Mouse (Mus musculus) heart, postnatal 0 days (tissue): ENCODE measurements at regions not wholly inside any gene's neighbourhood (a gene's known extent, or its start where the extent isn't known, plus 50 kb on each side); places are given as distances from the start of the nearest gene placed in this dataset.
A peak's percentile ranks its signal among the peaks of the same experiment; 100 is the strongest.

ENCODE experiments used
- ATAC-seq: fragments of 200-750 bp; cut with Nextera tagmentation; 2 replicates; pipeline ENCODE4 v1.8.0; 2017; ENCODE audit warnings: low read depth, moderate number of reproducible peaks, moderate library complexity; ENCODE audit not compliant: insufficient read depth
- DNase-seq: peaks from one replicate; pipeline ENCODE4 v3.0.0-alpha.2; 2016; ENCODE audit warnings: low spot score
- H3K27ac ChIP-seq: fragments of 300-500 bp; sonication (generic); 2 replicates; pipeline ENCODE4 v1.5.1; 2014; ENCODE audit warnings: low read depth, mild to moderate bottlenecking
- H3K27me3 ChIP-seq: fragments of 300-500 bp; sonication (generic); 2 replicates; pipeline ENCODE4 v1.6.1; 2014; ENCODE audit warnings: low read length, mixed read lengths; ENCODE audit not compliant: control insufficient read depth, insufficient read depth
- H3K36me3 ChIP-seq: fragments of 300-500 bp; sonication (generic); replicated peaks from 2 replicates; pipeline ENCODE4 v1.6.1; 2014; ENCODE audit warnings: low read length, mixed read lengths; ENCODE audit not compliant: control insufficient read depth, insufficient read depth
- H3K4me1 ChIP-seq: fragments of 300-500 bp; sonication (generic); 2 replicates; pipeline ENCODE4 v1.6.1; 2014; ENCODE audit warnings: antibody characterized with exemption; ENCODE audit not compliant: control insufficient read depth, insufficient read depth
- H3K4me2 ChIP-seq: fragments of 300-500 bp; sonication (generic); 2 replicates; pipeline ENCODE4 v1.6.1; 2014; ENCODE audit warnings: low read depth, mild to moderate bottlenecking, low read length, moderate library complexity
- H3K4me3 ChIP-seq: fragments of 300-500 bp; sonication (generic); 2 replicates; pipeline ENCODE4 v1.5.1; 2014; ENCODE audit warnings: low read depth, low read length
- H3K9ac ChIP-seq: fragments of 300-500 bp; sonication (generic); replicated peaks from 2 replicates; pipeline ENCODE4 v1.6.1; 2014; ENCODE audit warnings: low read depth, low read length, mixed read lengths
- H3K9me3 ChIP-seq: fragments of 300-500 bp; sonication (generic); replicated peaks from 2 replicates; pipeline ENCODE4 v1.6.1; 2016; ENCODE audit warnings: low read length; ENCODE audit not compliant: control insufficient read depth
- CTCF ChIP-seq: IDR thresholded peaks from 2 replicates; pipeline ENCODE4 v1.5.1; 2016; ENCODE audit warnings: antibody characterized with exemption, control low read depth, low read depth
- EP300 ChIP-seq: IDR thresholded peaks from 2 replicates; pipeline ENCODE4 v1.6.1; 2016; ENCODE audit warnings: antibody characterized with exemption, low read depth
- WGBS: fragments of 180-500 bp; shearing (Covaris S2); extraction: QIAGEN DNeasy Blood & Tissue Kit; methylation state at CpG from one replicate; pipeline ENCODE4 v1.1.7; 2014; 5-methylcytosine and 5-hydroxymethylcytosine counted together

DNA sequence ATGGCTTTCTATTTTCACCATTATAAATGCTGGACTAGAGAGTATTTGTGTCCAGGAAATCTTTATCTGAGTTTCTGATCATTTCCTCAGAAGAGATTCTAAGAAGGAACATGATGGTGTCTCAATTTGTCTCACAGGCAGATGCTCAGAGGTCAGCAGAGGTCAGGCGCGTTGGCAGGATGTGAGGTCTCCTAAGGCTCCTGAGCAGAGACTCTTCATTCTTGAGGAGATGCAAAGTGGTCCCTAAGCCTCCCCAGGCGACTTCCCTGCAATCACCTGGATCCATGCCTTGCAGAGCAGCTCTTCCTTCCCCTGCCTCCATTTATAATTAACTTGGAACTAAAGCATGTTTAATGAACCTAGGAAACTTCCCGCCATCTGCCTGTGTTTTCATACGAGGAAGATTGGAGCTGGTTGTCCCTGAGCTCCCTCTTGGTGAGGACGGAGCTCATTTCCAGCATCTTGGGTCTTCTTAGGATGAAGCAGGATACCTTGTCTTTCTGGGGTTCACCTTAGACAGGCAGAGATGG is 71.8 kb downstream of the Arf2 start:
- Histone ChIP-seq H3K9ac (no peak overlapping the region), H3K4me2 (no peak overlapping the region), H3K9me3 (no peaks in the 10 kb centered on the region), H3K4me1 (no peaks in the 10 kb centered on the region), H3K27me3 (no peaks in the 10 kb centered on the region), H3K36me3 (no peaks in the 10 kb centered on the region), H3K4me3 (no peak overlapping the region), H3K27ac (no peak overlapping the region)
- ATAC-seq (no peak), DNase-seq (no peak)
- TF ChIP-seq EP300 (no peak), CTCF (no peak)
- 57% methylated on average over 6 of the region's 6 CpGs for WGBS

DNA sequence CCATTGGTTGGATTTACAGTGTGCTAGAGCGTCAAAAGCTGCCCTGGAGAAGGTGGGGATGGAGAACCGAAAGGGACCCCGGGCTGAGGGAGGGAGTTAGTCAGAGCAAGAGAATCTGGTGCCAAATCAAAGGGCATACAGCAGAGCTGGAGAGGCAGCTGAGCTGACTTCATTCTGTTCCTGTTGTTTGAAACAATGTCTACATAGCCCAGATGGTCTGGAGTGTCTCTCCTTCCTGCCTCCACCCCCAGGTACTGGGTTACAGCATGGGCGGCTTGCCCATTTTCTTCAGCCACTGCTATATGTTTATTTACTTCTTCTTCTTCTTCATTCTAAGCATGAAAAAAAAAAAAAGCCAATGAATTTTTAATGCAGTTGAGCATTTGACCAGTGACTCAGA is 78.7 kb downstream of the Arf2 start:
- DNase-seq = no peak
- Histone ChIP-seq H3K4me2 (no peak overlapping the region), H3K9ac (no peak overlapping the region), H3K4me3 (no peak overlapping the region), H3K36me3 (no peaks in the 10 kb centered on the region), H3K4me1 (no peaks in the 10 kb centered on the region), H3K9me3 (no peaks in the 10 kb centered on the region), H3K27ac (no peak overlapping the region), H3K27me3 (no peaks in the 10 kb centered on the region)
- TF ChIP-seq CTCF (no peak), EP300 (no peak)
- ATAC-seq = no peak
- 84% methylated on average over 4 of the region's 4 CpGs for WGBS

DNA sequence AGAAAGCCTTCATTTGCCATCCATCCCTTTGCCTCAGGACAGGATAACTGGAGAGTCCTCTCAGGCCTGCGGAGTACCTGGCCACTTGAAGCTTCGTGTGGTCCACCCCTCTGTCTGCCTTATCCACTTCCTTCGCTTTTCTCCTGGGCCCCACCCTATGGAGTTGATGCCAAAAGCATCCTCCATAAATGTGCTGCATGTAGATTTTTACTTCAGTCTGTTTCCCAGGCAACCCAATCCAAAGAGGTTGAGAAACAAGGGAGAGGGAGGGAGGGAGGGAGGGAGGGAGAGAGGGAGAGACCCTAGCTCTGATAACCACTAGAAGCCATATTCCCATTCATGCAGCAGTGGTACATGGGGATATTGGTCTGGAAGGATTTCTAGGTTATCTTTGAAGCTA is 80.7 kb upstream of the Crhr1 start:
- Histone ChIP-seq H3K4me3 (no peak overlapping the region), H3K9me3 (no peaks in the 10 kb centered on the region), H3K27ac (no peak overlapping the region), H3K4me2 (no peak overlapping the region), H3K36me3 (no peaks in the 10 kb centered on the region), H3K4me1 (no peaks in the 10 kb centered on the region), H3K27me3 (no peaks in the 10 kb centered on the region), H3K9ac (no peak overlapping the region)
- DNase-seq (no peak), ATAC-seq (no peak)
- WGBS = 80% methylated on average over 3 of the region's 3 CpGs
- TF ChIP-seq EP300 (no peak), CTCF (no peak)

DNA sequence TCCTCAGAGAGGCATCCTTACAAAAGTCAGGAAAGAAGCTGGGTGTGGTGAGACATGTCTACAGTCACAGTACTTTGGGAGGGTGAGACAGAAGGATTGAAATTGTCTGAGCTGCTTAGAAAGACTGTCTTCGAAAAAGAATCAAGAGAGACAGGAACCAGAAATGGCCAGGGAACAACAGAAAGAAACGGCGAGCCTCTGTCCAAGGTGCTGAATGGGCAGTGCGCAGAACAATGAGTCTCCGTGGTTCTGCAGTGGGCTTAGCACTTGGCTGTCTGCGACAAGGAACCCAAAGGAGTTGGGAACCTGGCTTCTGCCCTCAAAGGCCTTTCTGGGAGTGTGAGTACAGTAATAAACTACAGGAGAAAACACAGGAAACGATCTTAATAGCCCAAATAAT is 79.4 kb upstream of the Crhr1 start:
- peak; percentile 11 for DNase-seq
- TF ChIP-seq CTCF = no peak
- TF ChIP-seq EP300 = no peak
- Histone ChIP-seq H3K4me1 (no peaks in the 10 kb centered on the region), H3K9me3 (no peaks in the 10 kb centered on the region), H3K4me3 (no peak overlapping the region), H3K4me2 (no peak overlapping the region), H3K27ac (no peak overlapping the region), H3K9ac (no peak overlapping the region), H3K36me3 (no peaks in the 10 kb centered on the region), H3K27me3 (no peaks in the 10 kb centered on the region)
- no peak for ATAC-seq
- WGBS = 14% methylated on average over 7 of the region's 7 CpGs

DNA sequence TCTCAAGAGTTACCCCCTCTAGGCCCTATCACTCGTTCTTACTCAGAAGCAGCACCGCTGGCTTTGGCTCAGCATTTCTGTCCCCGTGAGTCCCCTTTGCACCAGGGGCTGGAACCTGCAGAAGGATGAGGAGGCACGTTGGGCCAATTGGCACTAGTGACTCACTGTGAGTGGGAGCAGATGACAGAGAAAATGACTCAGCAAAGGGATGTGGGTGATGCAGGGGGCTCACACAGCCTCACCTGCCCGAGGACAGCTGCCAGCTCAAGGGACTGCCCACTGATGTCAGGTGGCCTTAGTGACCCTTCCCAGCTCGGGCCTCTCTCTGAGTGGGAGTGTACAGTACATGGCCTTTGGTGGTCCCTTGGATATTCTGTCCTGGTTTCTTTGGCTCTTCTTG is 76.7 kb upstream of the Crhr1 start:
- Histone ChIP-seq H3K4me3 (no peak overlapping the region), H3K36me3 (no peaks in the 10 kb centered on the region), H3K4me2 (no peak overlapping the region), H3K27ac (no peak overlapping the region), H3K27me3 (no peaks in the 10 kb centered on the region), H3K4me1 (no peaks in the 10 kb centered on the region), H3K9ac (no peak overlapping the region), H3K9me3 (no peaks in the 10 kb centered on the region)
- TF ChIP-seq EP300 = no peak
- no peak for TF ChIP-seq CTCF
- WGBS = 69% methylated on average over 6 of the region's 6 CpGs
- DNase-seq (no peak), ATAC-seq (no peak)

DNA sequence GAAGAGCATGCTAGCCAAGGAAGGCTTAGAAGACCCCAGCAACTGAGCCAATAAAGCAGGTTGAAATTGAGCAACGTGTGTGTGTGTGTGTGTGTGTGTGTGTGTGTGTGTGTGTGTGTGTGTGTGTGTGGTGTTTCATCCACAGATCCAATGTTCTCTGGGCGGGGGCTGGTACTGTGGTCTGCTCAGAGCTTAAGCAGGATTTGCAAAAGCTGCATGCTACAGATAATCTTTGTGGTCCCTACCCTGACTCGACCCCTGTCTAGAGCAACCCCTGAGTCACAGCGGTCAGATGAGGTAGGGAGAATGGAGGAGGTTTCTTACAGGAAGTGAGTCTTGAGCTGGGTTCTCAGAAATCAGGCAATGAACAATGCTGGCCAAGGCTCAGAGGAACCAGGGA is 75.6 kb upstream of the Crhr1 start:
- no peak for ATAC-seq
- Histone ChIP-seq H3K27me3 (no peaks in the 10 kb centered on the region), H3K4me2 (no peak overlapping the region), H3K9ac (no peak overlapping the region), H3K36me3 (no peaks in the 10 kb centered on the region), H3K9me3 (no peaks in the 10 kb centered on the region), H3K4me1 (no peaks in the 10 kb centered on the region), H3K4me3 (no peak overlapping the region), H3K27ac (no peak overlapping the region)
- DNase-seq = no peak
- WGBS = 68% methylated on average over 4 of the region's 4 CpGs
- no peak for TF ChIP-seq CTCF
